Mouse (Mus musculus): ENCODE results near the gene Sec1.
"Not testable (repeated sequence)": the region's sequence is repeated elsewhere in the genome, so short reads cannot be mapped to it uniquely, and the experiment has no call there.

Gene Sec1

DNA sequence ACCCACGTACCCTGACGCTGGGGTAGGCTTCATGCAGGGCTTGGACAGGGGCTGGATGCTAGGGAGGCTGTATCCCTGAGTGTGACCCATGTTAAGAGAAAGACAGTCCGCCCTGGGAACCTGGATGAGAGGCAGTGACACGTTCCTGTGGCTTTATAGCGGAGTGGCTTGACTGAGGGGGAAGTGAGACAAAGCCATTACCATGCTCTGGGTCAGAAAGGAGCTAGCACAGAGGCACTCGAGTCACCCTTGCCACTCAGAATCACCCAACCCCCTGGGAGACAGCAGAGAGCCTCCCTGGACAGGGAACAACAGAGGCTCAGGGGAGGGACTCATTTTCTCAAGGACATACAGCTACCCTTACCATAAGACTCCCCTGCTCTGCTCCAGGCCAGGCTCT is 5.1 kb downstream of the Sec1 start:
- in situ Hi-C loops (cut with MboI; ENCODE audit: low pct_unique_long_range_greater_than_20kb in 1 of 2, low sequenced_read_pairs in 2 of 2, unreplicated experiment in 1 of 2), result no loop called here

- in situ Hi-C loops (cut with MboI; ENCODE audit: low pct_unique_long_range_greater_than_20kb in 1 of 2, low sequenced_read_pairs in 2 of 2, unreplicated experiment in 1 of 2), result no loop called here
Measured at GRCm38 (mm10) chr7:45686841-45687240, 7.4 kb downstream of the Sec1 start.

DNA sequence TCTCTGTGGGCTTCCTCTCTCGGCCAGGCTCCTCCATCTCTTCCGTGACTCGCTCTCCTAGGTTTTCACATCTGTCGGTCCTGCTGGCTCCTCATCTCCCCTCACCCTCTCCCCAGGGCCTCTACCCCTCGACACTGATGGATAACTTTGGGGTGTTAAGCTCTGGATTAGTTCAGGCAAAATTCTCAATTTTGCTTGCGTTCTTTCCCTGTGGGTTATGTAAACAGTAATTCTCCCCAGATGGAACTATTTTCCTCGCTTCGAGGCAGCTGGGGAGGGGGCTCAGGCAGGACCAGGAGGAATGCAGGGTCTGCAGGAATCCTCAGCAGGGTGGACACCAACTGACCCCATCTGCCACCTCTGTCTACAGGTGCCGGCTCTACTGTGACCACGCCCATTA is 8.4 kb downstream of the Sec1 start:
- in situ Hi-C loops (cut with MboI; ENCODE audit: low pct_unique_long_range_greater_than_20kb in 1 of 2, low sequenced_read_pairs in 2 of 2, unreplicated experiment in 1 of 2), result no loop called here

GRCm38 (mm10) chr7:45683396-45684050 is 10.7 kb downstream of the Sec1 start, which contains the start of gene Ntn5:
Gene Ntn5 (plus strand): TSS chr7:45684022.
- in situ Hi-C loops (cut with MboI; ENCODE audit: low pct_unique_long_range_greater_than_20kb in 1 of 2, low sequenced_read_pairs in 2 of 2, unreplicated experiment in 1 of 2), result no loop called here

DNA sequence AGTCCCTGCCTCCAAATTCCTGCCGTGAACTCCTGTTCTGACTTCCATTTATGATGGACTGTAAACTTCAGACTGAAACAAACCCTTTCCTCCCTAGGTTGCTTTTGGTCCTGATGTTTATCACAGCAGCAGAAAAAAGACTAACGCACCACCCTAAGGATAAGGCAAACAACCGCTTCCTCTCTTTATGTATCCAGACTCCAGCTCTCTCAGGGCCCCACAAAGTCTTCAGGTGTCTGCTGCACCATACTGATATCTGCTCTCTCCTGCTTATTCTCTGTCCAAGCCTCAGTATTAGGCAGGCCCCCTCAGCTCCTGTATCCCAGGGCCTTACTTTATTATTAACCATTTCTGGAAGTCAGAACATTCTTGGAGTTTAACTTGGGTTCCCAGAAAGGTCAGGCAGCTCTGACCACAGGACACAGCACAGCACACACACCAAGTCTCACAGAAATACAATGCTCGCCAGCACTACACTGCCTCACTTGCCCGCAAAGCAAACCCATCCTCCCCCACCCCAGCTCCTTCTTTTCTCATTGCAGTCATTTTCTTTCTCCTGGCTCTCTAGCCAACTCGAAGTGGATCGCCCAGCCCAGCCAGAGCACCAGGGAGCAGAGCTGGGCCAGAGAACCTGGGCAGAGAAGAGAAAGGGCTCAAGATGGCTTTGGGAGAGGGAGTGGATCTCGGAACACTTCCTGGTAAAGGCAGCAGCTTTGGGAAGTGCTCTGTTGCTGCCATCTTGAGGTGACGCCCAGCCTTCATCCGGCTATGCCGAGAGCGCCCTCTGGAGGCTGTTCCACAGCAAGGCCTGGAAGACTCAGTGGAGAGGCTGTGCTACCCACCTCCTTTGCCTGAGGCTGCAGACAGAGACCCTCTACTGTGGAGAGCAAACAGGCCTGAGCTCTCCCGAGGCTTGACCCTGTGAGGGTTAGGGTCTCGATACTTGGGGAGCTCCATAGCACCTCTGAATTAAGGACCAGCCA is 11.8 kb downstream of the Sec1 start:
- in situ Hi-C loops (cut with MboI; ENCODE audit: low pct_unique_long_range_greater_than_20kb in 1 of 2, low sequenced_read_pairs in 2 of 2, unreplicated experiment in 1 of 2), result no loop called here

GRCm38 (mm10) chr7:45681046-45681736 is 13.0 kb downstream of the Sec1 start:
- in situ Hi-C loops (cut with MboI; ENCODE audit: low pct_unique_long_range_greater_than_20kb in 1 of 2, low sequenced_read_pairs in 2 of 2, unreplicated experiment in 1 of 2), result no loop called here

DNA sequence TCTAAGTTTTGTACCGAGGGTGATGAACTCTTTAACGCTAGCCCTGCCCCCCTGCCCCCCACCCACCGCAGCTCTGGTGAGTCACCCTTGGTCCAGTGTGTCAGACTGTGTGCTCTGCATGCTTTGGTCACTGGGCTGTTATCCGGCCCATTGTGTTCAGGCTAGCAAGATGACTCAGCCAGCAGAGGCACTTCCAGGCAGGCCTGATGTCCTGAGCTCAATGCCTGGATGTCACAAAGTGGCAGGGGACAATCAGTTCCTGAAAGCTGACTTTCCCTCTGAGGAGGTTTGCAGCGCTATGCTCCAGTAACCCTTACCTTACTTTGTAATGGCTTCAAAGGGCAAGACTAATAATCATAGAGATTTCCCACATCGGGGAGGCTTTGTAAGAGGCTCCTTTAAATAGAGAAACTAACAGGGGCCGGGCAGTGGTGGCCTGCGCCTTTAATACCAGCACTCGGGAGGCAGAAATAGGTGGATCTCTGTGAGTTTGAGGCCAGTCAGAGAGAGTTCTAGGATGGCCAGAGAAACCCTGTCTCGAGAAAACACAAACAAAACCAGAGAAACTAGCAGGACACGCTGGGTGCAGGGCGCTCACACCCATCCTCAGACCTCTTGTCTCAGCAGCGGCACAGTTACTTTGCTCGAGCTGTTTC is 14.1 kb downstream of the Sec1 start:
- in situ Hi-C loops (cut with MboI; ENCODE audit: low pct_unique_long_range_greater_than_20kb in 1 of 2, low sequenced_read_pairs in 2 of 2, unreplicated experiment in 1 of 2), result no loop called here

DNA sequence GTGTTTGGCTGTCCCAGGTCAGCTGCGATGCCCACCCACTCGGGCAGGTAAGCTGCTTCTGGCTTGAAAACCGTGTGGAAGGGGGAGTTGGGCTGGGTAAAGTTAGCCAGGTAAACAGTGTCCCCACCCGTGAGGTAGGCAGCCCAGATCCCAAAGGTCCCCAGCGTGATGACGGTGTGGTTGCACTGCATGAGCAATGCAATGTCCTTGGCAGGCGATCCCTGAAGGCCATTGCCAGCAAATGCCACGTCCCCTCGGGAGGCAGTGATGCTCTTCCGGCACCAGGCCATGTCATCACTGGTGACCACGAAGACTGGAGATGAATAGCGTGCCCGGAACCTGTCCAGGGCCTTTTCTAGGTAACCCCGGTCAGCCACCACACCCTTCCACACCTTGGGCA is 15.7 kb downstream of the Sec1 start:
- in situ Hi-C loops (cut with MboI; ENCODE audit: low pct_unique_long_range_greater_than_20kb in 1 of 2, low sequenced_read_pairs in 2 of 2, unreplicated experiment in 1 of 2), result no loop called here

- in situ Hi-C loops (cut with MboI; ENCODE audit: low pct_unique_long_range_greater_than_20kb in 1 of 2, low sequenced_read_pairs in 2 of 2, unreplicated experiment in 1 of 2), result no loop called here
Measured at GRCm38 (mm10) chr7:45677627-45678295, 16.4 kb downstream of the Sec1 start.

DNA sequence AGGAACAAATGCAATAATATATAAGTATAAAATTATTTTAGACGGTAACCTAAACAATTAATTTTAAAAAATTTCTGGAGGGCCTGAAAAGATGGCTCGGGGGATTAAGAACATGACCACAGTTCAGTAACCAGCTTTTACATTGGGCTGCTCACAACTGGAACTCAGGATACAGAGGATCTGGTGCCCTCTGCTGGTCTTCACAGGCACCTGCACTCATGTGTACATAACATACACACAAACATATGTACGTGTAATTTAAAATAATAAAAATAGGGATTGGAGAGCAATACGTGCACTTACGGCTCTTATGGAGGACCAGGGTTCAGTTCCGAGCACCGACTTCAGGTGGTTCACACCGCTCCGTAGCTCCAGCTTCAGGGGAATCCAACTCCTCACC is 25.3 kb downstream of the Sec1 start:
- in situ Hi-C loops (cut with MboI; ENCODE audit: low pct_unique_long_range_greater_than_20kb in 1 of 2, low sequenced_read_pairs in 2 of 2, unreplicated experiment in 1 of 2), result no loop called here

DNA sequence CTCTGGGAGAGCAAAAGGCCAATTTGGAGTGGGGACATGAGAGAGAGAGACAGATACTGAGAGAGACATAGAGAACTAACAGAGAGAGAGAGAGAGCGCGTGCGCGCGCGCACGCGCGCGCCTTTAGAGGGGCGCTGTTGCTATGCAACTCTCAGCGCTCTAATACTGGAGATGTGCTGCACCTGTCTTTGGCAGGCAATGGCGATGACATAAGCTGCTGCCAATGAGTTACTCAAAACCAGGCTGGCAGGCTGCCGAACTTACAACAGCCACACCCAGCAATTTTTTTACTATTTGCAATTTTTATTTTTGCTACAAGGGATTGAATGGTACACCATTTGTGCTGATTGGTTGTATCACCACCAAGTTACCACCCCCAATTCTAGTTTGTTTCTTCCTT is 26.4 kb downstream of the Sec1 start:
- in situ Hi-C loops (cut with MboI; ENCODE audit: low pct_unique_long_range_greater_than_20kb in 1 of 2, low sequenced_read_pairs in 2 of 2, unreplicated experiment in 1 of 2), result no loop called here

DNA sequence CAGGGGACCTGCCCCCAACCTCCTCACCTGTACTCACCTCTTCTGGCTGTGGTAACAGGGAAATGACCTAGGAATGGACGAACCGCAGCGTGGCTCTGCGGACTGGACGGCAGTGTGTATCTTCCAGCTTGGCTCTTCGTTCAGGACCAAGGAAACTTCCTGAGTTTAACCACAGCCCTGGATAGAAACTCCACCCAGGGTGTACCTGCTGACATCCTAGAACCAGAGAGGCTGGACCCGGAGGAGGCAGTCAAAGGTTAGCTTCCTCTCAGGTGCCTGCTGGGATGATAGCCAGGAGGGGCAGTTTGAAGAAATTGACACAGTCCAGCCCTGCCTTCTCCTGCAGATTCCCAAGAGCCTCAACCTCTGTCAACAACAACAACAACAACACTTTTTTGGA is 28.0 kb downstream of the Sec1 start, which contains the start of gene Fut2:
Fut2 (minus strand) TSS at position 234 of the 400 bp plus-strand sequence.
- in situ Hi-C loops (cut with MboI; ENCODE audit: low pct_unique_long_range_greater_than_20kb in 1 of 2, low sequenced_read_pairs in 2 of 2, unreplicated experiment in 1 of 2), result no loop called here

GRCm38 (mm10) chr7:45665303-45666138 is 28.7 kb downstream of the Sec1 start:
- in situ Hi-C loops (cut with MboI; ENCODE audit: low pct_unique_long_range_greater_than_20kb in 1 of 2, low sequenced_read_pairs in 2 of 2, unreplicated experiment in 1 of 2), result no loop called here

- in situ Hi-C loops (cut with MboI; ENCODE audit: low pct_unique_long_range_greater_than_20kb in 1 of 2, low sequenced_read_pairs in 2 of 2, unreplicated experiment in 1 of 2), result not testable (repeated sequence)
Measured at GRCm38 (mm10) chr7:45661702-45662101, 32.5 kb downstream of the Sec1 start.

- in situ Hi-C loops (cut with MboI; ENCODE audit: low pct_unique_long_range_greater_than_20kb in 1 of 2, low sequenced_read_pairs in 2 of 2, unreplicated experiment in 1 of 2), result no loop called here
Measured at GRCm38 (mm10) chr7:45660746-45661478, 33.3 kb downstream of the Sec1 start.

- in situ Hi-C loops (cut with MboI; ENCODE audit: low pct_unique_long_range_greater_than_20kb in 1 of 2, low sequenced_read_pairs in 2 of 2, unreplicated experiment in 1 of 2), result no loop called here
Measured at GRCm38 (mm10) chr7:45654424-45655047, 39.7 kb downstream of the Sec1 start.
